Mouse (Mus musculus): ENCODE data around the gene Gnaz. TPM values are rescaled to one million over a fixed set of nuclear protein-coding genes. Genes with fewer than 3 reads are reported as not detected.

Gnaz gene
- polyA plus RNA-seq, 1 experiment: 5.0 TPM

DNA sequence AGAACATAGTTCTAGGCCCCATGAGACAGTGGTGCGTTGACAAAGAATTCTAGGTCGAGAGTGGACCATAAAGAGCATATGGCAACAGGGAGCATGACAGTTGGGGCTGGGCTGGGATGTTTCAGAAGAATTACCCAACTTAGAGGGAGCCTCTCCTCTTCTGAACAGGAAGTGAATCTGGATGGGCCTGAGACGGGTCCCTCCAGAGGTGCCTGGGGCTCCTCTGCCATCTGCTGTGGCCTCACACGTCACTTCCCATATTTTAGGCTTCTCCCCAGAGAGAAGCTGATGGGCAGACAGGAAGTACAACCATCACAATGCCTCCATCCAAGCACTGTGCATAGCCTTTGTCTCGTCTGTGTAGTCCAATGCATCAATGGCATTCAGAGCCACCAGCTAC is 88.7 kb downstream of the Gnaz start:
- no peak overlapping the region for H3K4me3 ChIP-seq (ENCODE audit: insufficient read depth, low read depth, low read length)
- no peak for DNase-seq
- H3K27ac ChIP-seq (ENCODE audit: insufficient read depth, low read depth, low read length): no peak overlapping the region
- no peaks in the 10 kb centered on the region for H3K36me3 ChIP-seq (ENCODE audit: control insufficient read depth, insufficient read depth, low read length)
- peaks cover 8% of the 10 kb centered on the region; the same call in 1 of the 2 replicates for H3K4me1 ChIP-seq (ENCODE audit: control insufficient read depth, insufficient read depth, low read length)
- TF ChIP-seq CTCF (conservative IDR thresholded peaks at IDR 0.05; ENCODE audit: insufficient read depth, insufficient read length, low read depth, low read length): no peak
- no peak for TF ChIP-seq POLR2A (IDR thresholded peaks at IDR 0.05; ENCODE audit: low read depth, low read length)
- no peaks in the 10 kb centered on the region for H3K27me3 ChIP-seq (replicated peaks; ENCODE audit: control insufficient read depth, insufficient read depth, low read length)
- 68% methylated on average over 5 of the region's 5 CpGs for WGBS

DNA sequence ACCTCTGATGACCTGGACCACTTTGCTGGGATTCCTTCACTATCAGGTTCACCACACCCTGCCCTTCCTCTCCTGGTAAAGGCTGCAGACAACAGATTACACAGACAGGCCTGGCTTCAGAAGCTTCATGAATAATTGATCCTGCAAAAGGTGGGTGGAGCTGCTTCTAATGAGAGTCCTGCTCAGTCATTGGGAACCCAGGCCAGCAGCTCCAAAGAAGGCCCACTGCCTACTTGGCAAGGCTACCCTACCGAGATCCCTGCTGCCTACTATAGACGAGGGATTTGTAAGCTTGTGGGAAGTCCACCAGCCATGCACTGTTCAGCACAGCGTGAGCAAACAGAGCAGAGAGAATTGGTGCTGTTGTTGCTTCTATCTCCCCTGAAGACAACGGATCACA is 89.3 kb downstream of the Gnaz start:
- Histone ChIP-seq H3K4me1 (ENCODE audit: control insufficient read depth, insufficient read depth, low read length) (peaks cover 8% of the 10 kb centered on the region; the same call in 1 of the 2 replicates), H3K27ac (ENCODE audit: insufficient read depth, low read depth, low read length) (no peak overlapping the region), H3K27me3 (replicated peaks; ENCODE audit: control insufficient read depth, insufficient read depth, low read length) (no peaks in the 10 kb centered on the region), H3K4me3 (ENCODE audit: insufficient read depth, low read depth, low read length) (no peak overlapping the region), H3K36me3 (ENCODE audit: control insufficient read depth, insufficient read depth, low read length) (no peaks in the 10 kb centered on the region)
- WGBS: 36% methylated on average over 4 of the region's 4 CpGs
- peak; percentile 72 for DNase-seq
- no peak for TF ChIP-seq POLR2A (IDR thresholded peaks at IDR 0.05; ENCODE audit: low read depth, low read length)
- no peak for TF ChIP-seq CTCF (conservative IDR thresholded peaks at IDR 0.05; ENCODE audit: insufficient read depth, insufficient read length, low read depth, low read length)

DNA sequence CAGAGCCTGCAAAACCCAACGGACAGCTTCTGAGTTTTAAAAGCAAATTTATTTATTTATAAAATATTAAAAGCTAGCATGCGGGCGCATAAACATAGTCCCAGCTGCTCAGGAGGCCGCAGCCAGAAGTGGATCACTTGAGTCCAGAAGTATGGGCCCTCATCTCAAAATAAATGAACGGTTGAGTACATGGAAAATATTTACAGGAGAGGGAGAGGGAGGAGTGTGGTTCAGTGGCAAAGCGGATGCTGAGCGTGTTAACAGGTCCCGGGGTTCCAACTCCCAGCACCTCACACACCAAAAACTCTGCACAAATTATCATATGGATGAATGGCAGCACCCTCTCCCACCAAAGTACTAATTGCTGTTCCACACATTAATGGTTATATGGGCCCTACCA is 91.4 kb downstream of the Gnaz start:
- no peak overlapping the region for H3K4me3 ChIP-seq (ENCODE audit: insufficient read depth, low read depth, low read length)
- H3K4me1 ChIP-seq (ENCODE audit: control insufficient read depth, insufficient read depth, low read length): peaks cover 15% of the 10 kb centered on the region; the same call in 1 of the 2 replicates
- H3K36me3 ChIP-seq (ENCODE audit: control insufficient read depth, insufficient read depth, low read length): no peaks in the 10 kb centered on the region
- no peak for TF ChIP-seq POLR2A (IDR thresholded peaks at IDR 0.05; ENCODE audit: low read depth, low read length)
- TF ChIP-seq CTCF (conservative IDR thresholded peaks at IDR 0.05; ENCODE audit: insufficient read depth, insufficient read length, low read depth, low read length): no peak
- no peak overlapping the region for H3K27ac ChIP-seq (ENCODE audit: insufficient read depth, low read depth, low read length)
- WGBS: 85% methylated on average over 8 of the region's 8 CpGs
- DNase-seq: no peak
- no peaks in the 10 kb centered on the region for H3K27me3 ChIP-seq (replicated peaks; ENCODE audit: control insufficient read depth, insufficient read depth, low read length)

DNA sequence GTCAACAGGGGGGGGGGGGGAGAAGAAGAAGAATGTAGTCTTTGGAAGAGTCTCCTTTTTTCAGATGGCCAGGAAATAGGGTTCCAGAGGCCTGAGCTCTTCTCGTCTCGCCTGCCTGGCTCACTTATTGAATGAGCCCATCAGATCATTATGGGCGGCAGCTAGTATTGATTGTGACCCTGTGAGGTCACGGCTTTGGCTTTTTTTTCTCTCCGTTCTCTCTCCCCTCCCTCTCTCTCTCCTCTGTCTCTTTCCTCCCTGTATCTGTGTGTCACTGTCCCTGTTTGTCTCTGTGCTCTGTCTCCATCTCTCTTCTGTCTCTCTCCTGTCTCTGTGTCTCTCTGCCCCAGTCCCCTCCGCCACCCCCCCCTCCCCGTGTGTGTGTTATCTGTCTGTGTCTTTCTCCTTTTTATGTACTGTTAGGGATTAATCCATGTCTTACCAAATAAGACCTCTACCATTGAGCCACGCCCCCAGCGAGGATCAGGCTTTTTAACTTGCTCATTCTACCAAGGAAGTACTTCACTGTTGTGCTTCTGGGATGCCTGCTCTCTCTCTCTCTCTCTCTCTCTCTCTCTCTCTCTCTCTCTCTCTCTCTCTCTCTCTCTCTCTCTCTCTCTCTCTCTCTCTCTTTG is 91.9 kb downstream of the Gnaz start:
- Histone ChIP-seq H3K27ac (ENCODE audit: insufficient read depth, low read depth, low read length) (no peak overlapping the region), H3K27me3 (replicated peaks; ENCODE audit: control insufficient read depth, insufficient read depth, low read length) (no peaks in the 10 kb centered on the region), H3K4me3 (ENCODE audit: insufficient read depth, low read depth, low read length) (no peak overlapping the region), H3K4me1 (ENCODE audit: control insufficient read depth, insufficient read depth, low read length) (peaks cover 19% of the 10 kb centered on the region; the same call in 1 of the 2 replicates), H3K36me3 (ENCODE audit: control insufficient read depth, insufficient read depth, low read length) (no peaks in the 10 kb centered on the region)
- TF ChIP-seq POLR2A (IDR thresholded peaks at IDR 0.05; ENCODE audit: low read depth, low read length) (no peak), CTCF (conservative IDR thresholded peaks at IDR 0.05; ENCODE audit: insufficient read depth, insufficient read length, low read depth, low read length) (no peak)
- no peak for DNase-seq
- WGBS: 51% methylated on average over 9 of the region's 9 CpGs

DNA sequence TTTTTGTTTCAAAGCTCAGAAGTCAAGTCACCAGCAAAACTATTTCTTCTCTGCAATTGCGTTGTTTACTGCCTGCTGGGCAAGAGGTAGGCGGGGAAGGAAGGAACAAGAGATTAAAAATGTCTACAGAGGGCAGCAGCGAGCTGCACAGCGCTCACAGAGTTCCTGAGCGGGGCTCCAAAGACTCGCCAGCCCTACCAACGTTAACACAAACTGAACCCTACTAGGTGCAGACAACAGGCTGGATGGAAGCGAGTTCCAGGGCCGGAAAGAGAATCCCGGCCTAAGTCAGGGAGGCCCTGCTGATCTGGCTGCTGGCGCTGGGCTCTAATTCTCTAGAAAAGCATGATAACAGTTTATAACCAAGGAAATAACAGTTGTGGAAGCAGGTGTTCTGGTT is 92.4 kb downstream of the Gnaz start:
- TF ChIP-seq CTCF (conservative IDR thresholded peaks at IDR 0.05; ENCODE audit: insufficient read depth, insufficient read length, low read depth, low read length) (peak; percentile 95), POLR2A (IDR thresholded peaks at IDR 0.05; ENCODE audit: low read depth, low read length) (no peak)
- Histone ChIP-seq H3K27me3 (replicated peaks; ENCODE audit: control insufficient read depth, insufficient read depth, low read length) (no peaks in the 10 kb centered on the region), H3K27ac (ENCODE audit: insufficient read depth, low read depth, low read length) (no peak overlapping the region), H3K36me3 (ENCODE audit: control insufficient read depth, insufficient read depth, low read length) (no peaks in the 10 kb centered on the region), H3K4me3 (ENCODE audit: insufficient read depth, low read depth, low read length) (no peak overlapping the region), H3K4me1 (ENCODE audit: control insufficient read depth, insufficient read depth, low read length) (peaks cover 15% of the 10 kb centered on the region; the same call in 1 of the 2 replicates)
- peak; percentile 88 for DNase-seq
- 2% methylated on average over 11 of the region's 11 CpGs for WGBS

DNA sequence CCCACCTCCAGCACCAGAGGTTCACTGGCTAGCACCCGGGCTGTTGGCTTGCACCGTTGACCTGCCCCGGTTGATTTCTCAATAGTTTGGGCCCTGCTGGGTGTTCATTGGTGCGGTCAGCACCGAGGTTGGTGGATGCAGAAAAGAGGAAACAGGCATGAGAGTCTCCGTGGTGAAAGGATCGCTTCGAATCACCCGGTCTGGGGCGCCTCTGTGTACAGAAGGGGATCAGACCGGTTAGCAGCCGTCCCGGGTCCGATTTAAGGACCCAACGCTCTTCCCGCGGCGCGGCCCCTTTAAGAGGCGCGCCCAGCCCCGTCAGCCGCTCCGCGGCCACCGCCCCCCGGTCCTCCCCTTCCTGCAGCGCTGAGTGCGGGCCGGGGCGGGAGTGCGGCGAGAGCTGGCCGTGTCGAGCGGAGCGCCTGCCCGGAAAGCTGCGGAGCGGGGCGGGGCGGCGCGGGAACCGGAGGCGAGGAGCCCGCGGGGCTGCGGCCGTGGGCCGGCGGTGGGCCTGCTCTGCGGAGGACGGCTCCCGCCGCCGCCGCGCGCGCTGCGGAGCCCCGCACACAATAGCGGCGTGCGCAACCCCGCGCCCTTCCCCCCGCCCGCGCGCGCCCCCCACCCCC is 93.4 kb downstream of the Gnaz start, which contains the start of gene Bcr:
Gene Bcr (plus strand): TSS at position 376 of the 626 bp plus-strand sequence.
- no peaks in the 10 kb centered on the region for H3K27me3 ChIP-seq (replicated peaks; ENCODE audit: control insufficient read depth, insufficient read depth, low read length)
- 1% methylated on average over 69 of the region's 73 CpGs for WGBS
- TF ChIP-seq POLR2A (IDR thresholded peaks at IDR 0.05; ENCODE audit: low read depth, low read length) (no peak), CTCF (conservative IDR thresholded peaks at IDR 0.05; ENCODE audit: insufficient read depth, insufficient read length, low read depth, low read length) (no peak)
- H3K36me3 ChIP-seq (ENCODE audit: control insufficient read depth, insufficient read depth, low read length): no peaks in the 10 kb centered on the region
- H3K4me1 ChIP-seq (ENCODE audit: control insufficient read depth, insufficient read depth, low read length): peaks cover 20% of the 10 kb centered on the region; the same call in 1 of the 2 replicates
- H3K4me3 ChIP-seq (ENCODE audit: insufficient read depth, low read depth, low read length): peak within 1 kb of the TSS; percentile 70
- DNase-seq: peak; percentile 86
- H3K27ac ChIP-seq (ENCODE audit: insufficient read depth, low read depth, low read length): peak within 1 kb of the TSS; percentile 18; the same call in 1 of the 2 replicates

DNA sequence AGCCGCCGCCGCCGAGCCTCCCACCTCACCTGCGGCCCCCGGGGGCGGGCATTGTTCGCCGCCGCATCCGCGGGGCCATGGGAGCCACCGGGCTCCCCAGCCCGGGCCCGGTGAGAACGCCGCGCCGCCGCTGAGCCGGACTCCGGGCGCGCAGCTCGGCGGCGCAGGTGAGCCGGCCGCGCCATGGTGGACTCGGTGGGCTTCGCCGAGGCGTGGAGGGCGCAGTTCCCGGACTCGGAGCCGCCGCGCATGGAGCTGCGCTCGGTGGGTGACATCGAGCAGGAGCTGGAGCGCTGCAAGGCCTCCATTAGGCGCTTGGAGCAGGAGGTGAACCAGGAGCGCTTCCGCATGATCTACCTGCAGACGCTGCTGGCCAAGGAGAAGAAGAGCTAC is 93.9 kb downstream of the Gnaz start:
- peak; percentile 36 for DNase-seq
- Histone ChIP-seq H3K4me1 (ENCODE audit: control insufficient read depth, insufficient read depth, low read length) (peaks cover 20% of the 10 kb centered on the region; the same call in 1 of the 2 replicates), H3K27ac (ENCODE audit: insufficient read depth, low read depth, low read length) (0 out of 2 replicates have a peak overlapping the region, but pooled peaks have one; percentile 1), H3K36me3 (ENCODE audit: control insufficient read depth, insufficient read depth, low read length) (no peaks in the 10 kb centered on the region), H3K27me3 (replicated peaks; ENCODE audit: control insufficient read depth, insufficient read depth, low read length) (no peaks in the 10 kb centered on the region), H3K4me3 (ENCODE audit: insufficient read depth, low read depth, low read length) (peak overlapping the region; percentile 70)
- TF ChIP-seq CTCF (conservative IDR thresholded peaks at IDR 0.05; ENCODE audit: insufficient read depth, insufficient read length, low read depth, low read length) (no peak), POLR2A (IDR thresholded peaks at IDR 0.05; ENCODE audit: low read depth, low read length) (no peak)
- 1% methylated on average over 48 of the region's 48 CpGs for WGBS

All from kidney, adult 2 months (tissue).